Mouse (Mus musculus) brain, adult 2 months (tissue): ENCODE data around the gene Abr.

Experiments used
- DNase-seq: peaks from one replicate; pipeline ENCODE4 v3.0.0; 2011; ENCODE audit warnings: low read depth, low spot score

Gene Abr

DNA sequence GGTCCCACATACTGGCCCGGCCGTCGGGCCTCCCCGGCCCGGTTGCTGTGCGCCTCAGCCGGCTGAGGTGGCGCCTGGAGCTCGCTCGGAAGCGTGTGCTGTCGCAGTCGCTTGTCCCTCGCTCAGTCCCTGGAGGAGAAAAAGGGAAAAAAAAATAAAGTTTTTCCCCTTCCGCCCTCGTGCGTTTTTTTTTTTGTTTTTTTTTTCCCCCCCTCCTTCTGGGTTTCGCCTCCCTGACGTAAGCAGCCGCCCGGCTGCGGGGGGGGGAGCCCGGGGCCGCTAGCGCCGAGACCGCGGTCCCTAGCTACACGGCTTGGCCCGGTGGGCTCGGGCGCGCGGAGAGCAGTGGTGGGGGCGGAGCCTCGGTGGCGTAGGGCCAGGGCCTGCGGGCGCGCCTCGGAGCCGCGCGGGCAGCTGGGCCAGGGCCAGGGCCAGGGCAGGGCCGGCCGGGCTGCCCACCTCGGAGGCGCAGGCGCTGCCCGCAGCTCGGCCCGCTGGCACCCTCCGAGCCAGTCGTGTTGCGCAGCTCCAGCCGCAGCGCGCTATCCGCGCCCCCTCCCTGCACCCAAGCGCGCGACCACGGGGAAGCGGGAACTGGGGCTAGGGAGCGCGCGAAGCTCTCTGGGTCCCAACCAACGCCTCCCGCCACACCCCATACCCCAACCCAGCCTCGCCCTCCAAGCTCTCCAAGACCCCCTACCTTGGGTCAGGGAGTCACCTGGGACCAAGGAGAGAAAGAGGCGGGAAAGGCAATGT lies 1.3 kb upstream of the Abr start:
- peak; percentile 35 for DNase-seq

DNA sequence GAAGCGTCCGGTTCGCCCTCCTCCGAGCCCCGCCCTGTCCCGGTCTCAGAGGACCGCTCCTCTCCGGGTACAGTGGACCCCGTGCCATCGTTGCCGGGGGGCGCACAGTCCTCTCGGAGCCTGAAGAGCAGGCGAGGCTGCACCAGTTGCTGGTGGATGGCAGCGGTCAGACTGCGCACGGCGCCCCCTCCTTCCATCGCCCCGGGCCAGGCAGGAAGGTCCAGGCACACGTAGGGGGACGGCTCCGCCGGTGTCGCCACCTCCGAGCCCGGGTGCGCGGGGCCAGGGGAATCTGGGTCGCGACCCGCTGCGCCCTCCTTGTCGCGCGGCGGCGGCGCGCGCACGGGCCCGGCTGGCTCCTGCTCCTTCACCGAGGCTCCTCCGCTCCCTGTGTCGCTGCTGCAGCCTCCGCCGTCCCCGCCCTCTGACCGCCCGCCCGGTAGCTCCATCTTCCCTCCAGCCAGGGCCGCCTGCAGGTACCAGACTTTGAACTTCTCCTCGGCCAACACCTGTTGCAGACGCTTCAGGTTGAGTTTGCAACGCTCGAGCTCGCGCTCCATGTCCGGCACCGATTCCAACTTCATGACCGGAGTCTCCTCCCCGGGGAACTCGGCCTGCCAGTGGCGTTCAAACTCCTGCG lies 572 bp upstream of the Abr start:
- no peak for DNase-seq

DNA sequence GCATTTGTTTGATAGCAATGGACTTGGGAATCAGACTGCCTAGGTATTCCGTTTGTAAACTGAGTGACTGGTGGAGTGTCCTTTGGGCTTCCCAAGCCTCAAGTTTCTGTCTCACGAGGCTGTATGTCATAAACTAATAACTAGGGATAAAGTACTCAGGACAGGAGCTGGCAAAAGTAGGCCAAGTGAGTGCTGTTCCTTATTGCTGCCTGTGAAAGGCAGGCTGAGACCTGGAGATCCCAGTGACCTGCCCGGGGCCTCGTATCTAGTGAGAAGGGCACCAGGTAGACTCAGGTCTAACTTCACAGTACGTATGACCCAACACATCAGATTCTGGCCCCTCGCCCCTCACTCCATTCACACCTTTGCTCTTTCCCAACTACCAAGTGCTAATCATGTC lies 4.0 kb downstream of the Abr start:
- DNase-seq: no peak

DNA sequence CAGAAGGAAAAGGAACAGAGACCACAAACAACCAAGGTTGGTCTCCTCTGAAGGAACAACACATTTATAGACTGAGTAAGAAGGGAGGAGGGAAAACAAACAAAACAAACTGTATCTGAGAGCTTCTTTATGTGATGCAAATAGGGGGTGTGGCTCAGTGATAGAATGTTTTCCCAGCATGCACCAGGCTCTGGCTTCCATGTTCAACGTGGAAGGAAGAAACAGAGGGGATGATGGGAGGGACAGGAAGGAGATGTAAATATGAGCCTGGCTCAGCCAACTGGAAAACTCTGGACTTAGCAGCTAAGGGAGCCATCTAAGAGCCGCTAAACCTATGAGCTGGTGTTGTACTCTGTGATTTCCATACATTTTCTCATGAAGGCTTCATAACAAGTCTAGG lies 7.9 kb downstream of the Abr start:
- DNase-seq: no peak

DNA sequence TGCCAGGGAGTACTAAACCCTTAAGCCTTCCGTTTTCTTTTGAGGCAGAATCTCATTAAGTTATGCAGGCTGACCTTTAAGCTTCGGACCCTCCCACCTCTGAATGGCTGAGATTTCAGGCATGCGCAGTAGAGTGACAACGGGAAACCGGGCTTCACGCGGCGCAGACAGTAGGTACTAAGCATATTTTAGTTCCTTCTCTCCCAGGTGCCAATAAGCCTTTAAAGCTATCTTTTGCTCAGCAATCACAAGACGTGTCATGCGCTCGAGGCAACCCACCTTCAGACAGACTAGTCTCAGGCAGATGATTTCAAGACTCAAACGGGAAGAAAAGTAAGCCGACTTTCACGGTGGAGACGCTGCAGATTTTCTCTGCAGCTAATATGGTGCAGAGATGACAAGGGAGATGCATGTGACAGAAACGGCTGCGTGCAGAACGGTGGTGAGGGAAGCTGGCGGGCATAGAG lies 9.4 kb downstream of the Abr start:
- DNase-seq: peak; percentile 87

DNA sequence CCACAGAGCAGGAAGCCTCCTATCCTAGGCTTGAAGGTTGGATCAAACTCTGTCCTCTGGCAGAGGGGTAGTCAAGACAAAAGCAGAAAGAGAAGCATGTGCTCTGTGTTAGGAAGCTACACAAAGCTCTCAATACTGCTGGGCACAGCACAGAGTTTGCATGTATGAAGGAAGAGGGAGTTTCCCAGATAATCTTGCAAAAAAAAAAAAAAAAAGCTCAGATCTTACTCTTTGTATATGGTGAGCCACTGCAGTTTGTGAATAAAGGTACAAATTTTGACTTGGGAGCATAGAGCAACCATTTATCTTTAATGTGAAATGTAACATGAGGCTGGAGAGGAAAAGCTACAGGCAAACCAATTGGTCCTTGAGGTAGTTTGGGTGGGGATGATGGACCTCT lies 11.2 kb downstream of the Abr start:
- DNase-seq: no peak

DNA sequence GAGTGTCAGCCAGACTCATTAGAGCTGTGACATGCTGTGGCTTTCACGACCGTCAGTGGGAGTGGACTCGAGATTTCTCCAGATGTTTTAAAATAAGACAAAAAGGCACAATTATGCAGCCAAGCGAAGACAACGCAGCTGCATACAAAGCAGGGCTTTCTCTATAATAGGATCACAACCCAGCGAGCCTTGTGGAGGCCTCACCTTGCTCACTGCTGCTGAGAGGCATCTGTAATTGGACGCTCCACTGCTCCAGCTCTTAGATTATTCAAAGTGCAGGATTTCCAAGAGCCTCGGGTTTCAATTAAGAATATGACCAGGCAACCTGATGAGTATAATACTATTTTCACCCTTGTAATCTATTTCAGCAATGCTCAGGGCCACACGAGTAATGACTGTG lies 15.6 kb downstream of the Abr start:
- no peak for DNase-seq

DNA sequence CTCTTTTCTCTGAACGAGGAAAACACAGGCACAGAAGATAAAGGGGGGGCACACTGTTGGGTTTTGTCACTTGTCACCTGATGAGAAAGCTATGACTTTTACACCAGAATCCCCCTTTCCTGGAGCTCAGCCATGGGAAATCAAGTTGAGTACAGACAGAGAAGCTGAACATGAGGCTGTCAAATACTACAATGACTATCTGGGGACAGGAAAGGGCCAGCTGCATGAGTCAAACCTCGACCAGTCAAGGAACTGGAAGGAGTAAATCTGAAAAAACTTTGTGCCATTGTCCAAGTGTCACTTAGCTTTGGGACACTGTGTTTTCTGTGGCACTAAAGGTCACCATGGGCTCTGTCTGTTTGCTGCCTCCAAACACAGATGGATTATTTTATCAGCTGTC lies 22.9 kb downstream of the Abr start:
- no peak for DNase-seq

DNA sequence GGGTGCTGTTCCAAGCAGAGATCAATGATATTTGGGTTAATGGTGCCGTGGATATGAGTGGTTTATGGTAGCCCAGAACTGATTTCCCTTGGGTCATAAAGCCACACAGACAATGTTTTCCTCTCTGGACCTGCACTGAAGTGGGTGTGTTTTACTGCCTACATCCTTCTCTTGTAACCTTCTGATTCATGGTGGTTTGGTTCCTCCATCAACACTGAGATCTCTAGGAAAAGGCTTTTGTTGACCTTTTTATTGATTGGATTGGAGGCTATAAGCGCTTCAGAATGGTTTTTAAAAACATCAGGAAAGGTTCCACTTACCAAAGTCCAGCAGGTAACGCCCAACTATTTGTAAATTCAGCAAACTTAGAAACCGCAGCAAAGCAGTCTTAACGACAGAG lies 23.4 kb downstream of the Abr start:
- no peak for DNase-seq

DNA sequence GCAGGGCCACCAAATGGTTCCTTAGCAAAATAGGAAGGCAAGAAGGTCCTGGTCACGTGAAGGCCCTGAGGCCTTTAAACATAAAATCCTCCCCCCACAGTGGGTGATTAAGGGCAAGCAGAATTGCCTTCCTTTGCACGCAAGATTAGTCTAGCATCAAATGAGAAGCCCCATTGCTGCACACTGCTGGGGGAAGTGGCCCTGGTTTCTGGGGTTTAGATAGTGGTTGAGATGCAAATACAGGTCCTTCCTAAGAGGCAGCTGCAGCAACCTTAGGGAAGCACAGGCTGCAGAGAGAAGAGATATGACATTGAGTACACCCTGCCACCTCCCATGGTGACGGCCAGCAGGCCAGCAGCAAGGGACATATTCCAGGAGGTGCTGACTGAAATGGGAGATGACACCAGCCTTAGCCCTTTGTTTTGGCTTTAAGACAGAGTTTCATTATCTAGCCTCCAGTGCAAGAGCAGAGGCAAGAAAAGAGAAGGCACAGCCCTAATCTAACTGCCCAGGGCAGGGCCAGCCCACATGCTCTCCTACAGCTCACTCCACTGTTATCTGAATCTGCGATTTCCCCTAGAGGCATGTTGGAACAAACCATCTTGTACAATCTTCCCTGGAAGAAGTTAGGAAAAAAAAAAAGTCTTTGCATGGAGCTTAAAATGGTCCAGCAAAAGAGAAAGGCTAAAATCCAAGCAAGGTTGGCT lies 28.3 kb downstream of the Abr start:
- peak; percentile 12 for DNase-seq

DNA sequence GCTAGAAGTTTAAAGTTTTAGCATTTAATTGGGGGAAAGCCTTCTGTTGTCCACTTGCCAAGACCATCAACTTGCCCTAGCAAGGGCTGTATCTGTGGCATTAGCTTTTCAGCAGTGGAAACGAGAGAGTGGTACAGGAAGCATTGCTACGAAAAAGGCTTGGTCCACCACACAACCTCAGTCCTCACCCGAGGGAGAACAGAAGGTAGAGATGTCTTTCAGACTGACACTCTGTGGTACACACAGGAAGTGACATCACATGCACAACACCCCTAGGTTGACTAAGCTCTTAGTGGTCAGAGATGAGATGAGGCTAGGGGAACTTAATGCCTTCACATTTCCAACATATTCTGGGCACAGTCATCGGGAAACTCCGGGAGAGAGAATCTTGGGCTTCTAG lies 32.4 kb downstream of the Abr start:
- no peak for DNase-seq

DNA sequence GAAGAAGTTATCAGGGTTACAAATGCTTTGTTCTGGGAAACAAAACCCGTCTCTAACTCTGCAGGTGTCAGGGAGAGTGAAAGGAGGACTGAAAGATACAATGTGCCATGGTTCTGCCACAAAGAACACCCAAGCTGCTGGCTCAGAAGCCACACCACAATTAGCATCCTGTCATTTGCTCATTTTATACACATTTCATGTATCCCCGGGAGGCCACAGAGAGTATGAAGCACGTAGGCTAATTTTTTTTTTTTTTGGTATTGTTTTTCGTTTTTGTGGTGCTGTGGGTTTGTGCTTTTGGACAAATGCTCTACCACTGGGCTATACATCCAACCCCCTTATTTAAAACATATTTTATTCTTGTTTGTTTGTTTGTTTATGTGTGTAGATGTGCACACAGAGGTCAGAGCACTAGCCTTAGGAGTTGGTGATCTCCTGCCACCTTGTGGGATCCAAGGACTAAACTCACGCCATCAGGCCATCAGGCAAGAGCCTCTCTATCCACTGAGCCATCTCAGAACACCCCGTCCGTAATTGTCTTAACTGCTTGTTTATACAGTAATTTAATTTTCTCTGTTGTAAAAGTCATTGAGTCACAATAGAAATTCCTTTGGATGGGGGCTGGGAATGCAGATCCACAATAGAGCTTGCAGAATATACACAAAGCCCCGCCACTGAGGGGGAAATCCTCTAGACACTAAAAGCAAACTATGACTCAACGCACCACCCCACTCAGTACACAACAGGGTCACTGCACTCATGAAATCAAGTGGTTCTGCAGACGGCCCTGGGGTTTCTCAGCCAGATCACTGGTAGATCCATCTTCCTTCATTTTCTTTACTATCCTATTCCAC lies 33.3 kb downstream of the Abr start:
- DNase-seq: peak; percentile 19

DNA sequence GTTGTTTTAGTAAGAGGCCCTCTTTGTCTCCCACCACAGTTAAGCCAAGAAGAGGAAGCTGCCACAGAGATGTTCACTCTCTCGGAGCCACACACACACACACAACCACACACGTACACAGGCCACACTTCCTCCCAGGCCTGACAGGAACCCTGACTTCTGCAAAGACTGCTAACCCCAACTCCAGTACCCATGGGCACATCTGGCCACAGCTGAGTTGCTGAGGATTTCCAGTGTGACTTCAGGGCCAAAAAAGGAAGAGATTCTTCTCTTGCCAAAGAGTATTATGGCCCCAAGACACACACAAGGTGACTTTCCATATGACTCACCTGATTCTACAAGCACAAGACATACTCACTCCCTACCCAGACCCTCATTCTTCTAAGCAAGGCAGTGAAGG lies 34.1 kb downstream of the Abr start:
- peak; percentile 40 for DNase-seq

DNA sequence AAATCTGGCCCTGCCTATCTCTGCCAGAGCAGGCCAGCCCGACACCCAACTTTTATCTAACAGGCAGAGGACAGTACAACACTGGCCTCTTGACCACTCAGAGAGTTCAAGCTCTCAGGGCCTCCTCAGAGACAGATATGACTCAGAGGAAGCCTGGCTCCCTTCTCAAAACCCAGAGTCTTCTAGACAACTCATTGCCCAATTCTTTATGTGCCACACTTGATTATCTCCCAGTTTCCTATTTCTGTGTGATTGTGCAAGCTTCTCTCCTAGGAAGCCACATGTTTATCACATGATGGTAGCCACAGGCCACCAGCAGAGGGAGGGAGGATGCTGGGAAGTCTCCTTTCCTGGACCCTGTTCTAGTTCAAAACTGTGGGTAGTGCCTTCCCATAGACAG lies 34.8 kb downstream of the Abr start:
- DNase-seq: peak; percentile 38

DNA sequence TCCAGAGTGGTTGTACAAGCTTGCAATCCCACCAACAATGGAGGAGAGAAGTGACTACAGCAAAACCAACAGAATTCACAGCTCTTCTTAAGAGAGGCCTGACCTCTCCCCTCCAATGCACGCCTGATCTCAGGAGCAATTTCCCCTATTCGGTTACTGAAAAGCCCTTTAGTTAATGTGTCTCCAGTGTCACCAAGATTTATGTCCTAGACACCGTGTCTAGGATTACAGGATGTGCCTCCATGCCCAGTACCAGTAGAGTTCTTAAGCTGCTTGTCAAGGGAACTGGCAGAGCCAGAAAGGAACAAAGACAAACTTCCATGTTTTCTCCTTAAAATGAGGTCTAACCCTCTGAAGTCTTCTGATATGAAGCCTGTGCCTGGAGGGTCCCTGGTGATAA lies 36.0 kb downstream of the Abr start:
- DNase-seq: no peak

DNA sequence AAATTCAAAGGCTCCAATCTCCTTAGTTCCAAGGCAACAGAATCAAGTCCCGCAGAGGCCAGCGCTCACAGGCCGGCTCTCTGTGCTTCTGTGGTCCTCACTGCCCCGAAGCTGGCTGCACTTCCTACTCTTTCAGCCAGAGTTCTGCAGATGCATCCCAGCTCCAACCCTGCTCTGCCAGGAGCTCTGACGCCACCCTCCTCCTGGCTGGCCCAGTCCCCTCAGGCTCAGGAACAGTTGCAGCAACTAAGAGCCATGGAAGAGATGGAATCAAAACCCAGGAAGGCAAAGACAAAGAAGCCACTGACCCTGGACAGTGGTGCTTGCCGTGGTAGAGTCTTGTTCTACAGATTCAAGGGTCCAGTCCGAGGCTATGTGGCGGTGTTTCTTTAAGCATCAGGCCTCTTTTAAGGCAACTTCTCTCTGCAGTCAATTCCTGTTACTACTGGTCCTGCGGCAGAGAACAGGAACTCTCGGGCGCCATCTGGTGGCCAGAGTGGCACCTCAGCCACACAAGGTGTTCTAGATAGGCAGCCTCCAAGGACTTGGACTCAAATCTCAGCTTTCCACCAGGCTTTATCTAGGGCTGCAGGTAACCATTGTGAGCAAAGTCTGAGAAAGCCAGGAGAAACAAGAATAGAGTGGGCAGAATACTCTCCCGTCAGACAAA lies 44.4 kb downstream of the Abr start:
- DNase-seq: peak; percentile 94

DNA sequence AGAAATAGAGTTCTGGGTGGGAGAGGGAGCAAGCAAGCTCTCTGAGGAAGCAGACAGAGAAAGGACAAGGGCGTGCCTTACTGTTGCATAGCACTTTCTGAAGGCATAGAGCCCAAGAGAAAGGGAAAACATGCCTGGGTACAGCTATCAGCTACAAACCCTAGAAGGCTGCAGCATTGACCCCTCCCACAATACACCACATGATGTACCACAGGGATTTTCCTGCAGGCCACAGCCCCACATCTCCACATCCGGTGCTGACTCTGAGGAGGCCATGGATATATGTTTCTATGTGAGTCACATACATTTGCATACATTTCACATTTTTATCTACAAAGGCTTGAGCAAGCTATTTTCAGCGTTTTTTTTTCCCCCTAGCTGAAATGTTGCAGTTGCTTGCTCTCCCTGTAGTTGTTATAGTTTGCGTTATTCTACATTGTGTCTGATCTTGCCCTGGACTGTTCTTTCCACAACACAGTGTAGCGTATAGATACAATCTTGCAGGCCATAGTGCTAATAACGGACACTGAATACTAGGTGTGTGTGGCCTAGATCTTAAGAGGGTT lies 49.2 kb downstream of the Abr start:
- DNase-seq: peak; percentile 76

DNA sequence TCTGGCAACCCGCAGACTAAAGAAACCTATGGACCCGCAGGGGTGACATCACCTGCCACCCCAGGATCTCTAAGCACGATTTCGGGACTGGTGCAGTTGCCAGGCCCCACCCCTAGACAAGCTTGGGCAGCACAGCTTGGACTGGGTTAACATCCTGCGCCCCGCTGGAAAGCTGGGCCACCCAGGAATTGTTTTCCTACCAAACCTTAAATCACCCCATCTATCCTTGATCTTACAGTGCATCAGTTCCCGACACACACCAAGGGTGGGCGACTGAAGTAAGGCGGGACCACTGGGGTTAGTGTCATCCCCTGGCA lies 50.5 kb downstream of the Abr start:
- peak; percentile 66 for DNase-seq

DNA sequence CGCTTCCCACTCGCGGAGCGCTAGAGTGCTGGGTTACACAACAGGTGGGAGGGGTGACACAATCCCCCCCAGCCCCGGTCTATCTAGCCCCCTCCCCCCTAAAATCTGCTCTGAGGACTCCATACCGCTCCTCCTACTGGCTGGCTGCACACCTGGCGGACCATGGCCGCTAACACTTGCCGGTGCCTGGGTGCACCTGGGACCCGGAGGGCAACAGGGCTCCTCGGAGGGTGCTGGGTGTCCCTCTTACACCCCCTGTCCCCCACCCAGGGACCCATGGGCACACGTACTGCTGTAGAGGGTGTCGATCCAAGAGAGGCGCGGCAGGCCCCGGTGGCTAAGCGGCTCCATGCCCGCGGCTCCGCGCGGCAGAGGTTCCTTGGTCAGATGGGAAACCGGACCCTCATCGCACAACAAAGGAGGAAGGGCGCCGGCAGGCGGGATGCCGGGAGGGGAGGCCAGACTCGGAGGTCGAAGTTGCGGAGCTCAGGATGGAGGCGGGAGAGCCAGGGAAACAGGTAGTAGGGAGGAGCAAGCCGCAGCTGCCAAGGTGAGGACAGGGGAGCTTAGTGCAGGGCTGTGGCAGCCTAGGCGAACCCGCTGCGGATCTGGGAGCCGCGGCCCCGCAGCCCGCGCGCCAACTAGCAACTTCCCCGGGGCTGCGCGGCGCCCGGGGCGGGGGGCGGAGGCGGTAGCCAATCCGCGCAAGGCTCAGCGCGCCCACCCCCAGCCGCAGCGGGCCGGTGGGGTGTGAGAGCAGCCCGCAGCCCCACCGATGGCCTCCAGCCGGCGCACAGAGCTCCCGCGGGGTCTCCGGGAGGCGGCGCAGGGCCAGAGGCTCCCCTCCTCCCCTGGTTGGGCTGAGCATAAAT lies 51.1 kb downstream of the Abr start:
- DNase-seq: peak; percentile 69

DNA sequence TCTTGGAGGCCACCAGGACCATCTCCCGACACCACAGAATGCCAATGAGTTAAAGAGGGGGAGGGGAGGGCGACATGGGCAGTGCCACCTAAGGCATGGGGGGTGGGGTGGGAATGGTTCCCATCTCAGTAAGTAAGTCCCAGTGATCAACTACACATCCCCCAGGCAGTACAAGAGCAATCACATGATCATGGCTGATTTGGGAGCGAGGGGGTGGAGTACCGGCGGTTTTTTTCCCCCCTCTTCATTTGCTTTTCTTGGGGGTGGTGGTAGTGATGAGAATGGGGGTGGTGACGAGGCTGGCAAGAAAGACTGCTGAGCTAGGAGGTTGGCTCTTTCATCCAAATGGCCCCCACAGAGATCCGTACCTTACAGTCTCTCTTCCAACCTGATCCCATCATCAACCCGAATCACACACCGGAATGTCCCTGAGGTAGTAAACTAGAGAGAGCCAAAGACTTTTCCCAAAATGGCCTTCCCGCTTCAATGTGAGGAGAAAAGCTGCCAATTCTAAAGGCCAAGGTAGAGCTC lies 51.8 kb downstream of the Abr start:
- peak; percentile 87 for DNase-seq
